Mouse (Mus musculus) midbrain, embryonic 12.5 days (tissue): ENCODE data around the gene Ifi27. TPM values are rescaled to one million over a fixed set of nuclear protein-coding genes. Genes with fewer than 3 reads are reported as not detected.
"Not testable (repeated sequence)": the region's sequence is repeated elsewhere in the genome, so short reads cannot be mapped to it uniquely, and the experiment has no call there.

Experiments
- ATAC-seq: fragments of 200-750 bp; cut with Nextera tagmentation; 2 replicates; pipeline ENCODE4 v1.8.0; 2017; ENCODE audit warnings: low read depth, moderate TSS enrichment, moderate library complexity; ENCODE audit not compliant: low FRiP score
- H3K27ac ChIP-seq: fragments of 300-500 bp; sonication (generic); replicated peaks from 2 replicates; pipeline ENCODE4 v1.5.1; 2016; ENCODE audit warnings: mild to moderate bottlenecking
- H3K27me3 ChIP-seq: fragments of 300-500 bp; sonication (generic); 2 replicates; pipeline ENCODE4 v1.6.1; 2016; ENCODE audit warnings: mild to moderate bottlenecking
- H3K36me3 ChIP-seq: fragments of 300-500 bp; sonication (generic); 2 replicates; pipeline ENCODE4 v1.6.1; 2016
- H3K4me1 ChIP-seq: fragments of 300-500 bp; sonication (generic); 2 replicates; pipeline ENCODE4 v1.6.1; 2016
- H3K4me2 ChIP-seq: fragments of 300-500 bp; sonication (generic); replicated peaks from 2 replicates; pipeline ENCODE4 v1.6.1; 2016; ENCODE audit warnings: mild to moderate bottlenecking, moderate library complexity
- H3K4me3 ChIP-seq: fragments of 300-500 bp; sonication (generic); 2 replicates; pipeline ENCODE4 v1.5.1; 2016; ENCODE audit warnings: mild to moderate bottlenecking
- H3K9ac ChIP-seq: fragments of 300-500 bp; sonication (generic); replicated peaks from 2 replicates; pipeline ENCODE4 v1.6.1; 2016; ENCODE audit warnings: mild to moderate bottlenecking, moderate library complexity
- H3K9me3 ChIP-seq: fragments of 300-500 bp; sonication (generic); 2 replicates; pipeline ENCODE4 v1.6.1; 2016; ENCODE audit warnings: mild to moderate bottlenecking
- WGBS: fragments of 180-500 bp; shearing (Covaris S2); methylation state at CpG from one replicate; pipeline ENCODE4 v1.1.7; 2016; 5-methylcytosine and 5-hydroxymethylcytosine counted together
- polyA plus RNA-seq: library from polyadenylated mRNA; unstranded; fragments of >200 nt; fragmentation: Nextera tagmentation; extraction: Ambion mirVana; gene quantifications from 2 replicates; pipeline ENCODE4 v1.2.1, GENCODE M21; 2016

Gene Ifi27
- polyA plus RNA-seq, 1 experiment from 2014 or later, result 10.4 TPM

DNA sequence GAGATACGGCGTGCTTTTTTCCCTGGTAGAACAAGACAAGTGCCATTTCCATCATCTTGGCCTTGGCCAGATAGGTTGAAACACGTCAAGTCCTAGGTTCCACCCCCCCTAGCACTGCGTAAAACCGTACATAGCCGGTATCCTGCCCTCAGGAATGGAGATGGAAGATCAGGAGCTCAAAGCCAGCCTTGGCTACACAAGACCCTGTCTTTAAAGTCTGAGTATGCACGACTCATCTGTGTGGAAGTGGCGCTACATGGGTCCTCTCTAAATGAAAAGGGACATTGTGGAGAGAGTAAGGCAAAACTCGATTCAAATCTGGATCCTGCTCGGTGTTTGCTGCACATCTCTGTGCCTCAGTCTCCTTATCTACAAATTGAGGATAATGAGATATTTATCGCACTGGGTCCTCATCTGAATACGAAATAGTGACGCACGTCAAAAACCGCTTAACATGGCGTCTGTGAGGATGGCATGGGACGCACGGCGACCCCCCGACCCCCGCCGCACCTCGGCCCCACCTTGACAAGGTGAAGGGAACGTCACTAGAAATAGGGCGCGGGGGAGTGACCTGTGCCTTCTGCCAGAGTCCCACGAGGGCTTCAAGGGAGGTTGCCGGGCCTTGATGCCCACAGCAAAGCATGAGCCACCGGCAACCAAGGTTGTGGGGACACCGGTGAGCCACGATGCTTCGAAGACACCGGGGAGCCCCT is 8.8 kb upstream of the Ifi27 start:
- Histone ChIP-seq H3K4me2 (peak overlapping the region; percentile 93), H3K27ac (no peak overlapping the region), H3K4me3 (peak overlapping the region; percentile 95), H3K9me3 (no peaks in the 10 kb centered on the region), H3K4me1 (peaks cover 33% of the 10 kb centered on the region), H3K9ac (peak overlapping the region; percentile 89), H3K36me3 (peaks cover 22% of the 10 kb centered on the region), H3K27me3 (no peaks in the 10 kb centered on the region)
- WGBS, result 10% methylated on average over 33 of the region's 33 CpGs
- no peak for ATAC-seq

GRCm38 (mm10) chr12:103425729-103426470 is 8.1 kb upstream of the Ifi27 start, which contains the start of gene Ddx24:
Ddx24 (minus strand) TSS chr12:103425830.
- 1% methylated on average over 33 of the region's 33 CpGs for WGBS
- no peak within 1 kb of the TSS for H3K27ac ChIP-seq

DNA sequence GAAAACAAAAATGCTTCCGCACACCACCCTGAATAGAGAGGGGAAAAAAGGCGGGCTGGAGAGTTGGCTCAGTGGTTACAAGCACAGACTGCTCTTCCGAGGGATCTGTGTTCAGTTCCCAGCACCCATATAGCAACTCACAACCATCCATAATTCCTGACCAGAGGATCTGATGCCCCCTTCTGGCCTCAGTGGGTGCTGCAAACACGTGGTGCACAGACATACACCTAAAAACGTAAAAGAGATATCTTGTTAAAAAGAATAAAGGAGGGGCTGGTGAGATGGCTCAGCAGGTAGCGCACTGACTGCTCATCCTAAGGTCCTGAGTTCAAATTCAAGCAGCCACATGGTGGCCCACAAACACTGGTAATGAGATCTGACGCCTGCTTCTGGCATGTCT is 7.3 kb upstream of the Ifi27 start:
- H3K27me3 ChIP-seq, result no peaks in the 10 kb centered on the region
- H3K36me3 ChIP-seq, result peaks cover 18% of the 10 kb centered on the region
- 92% methylated on average over 7 of the region's 7 CpGs for WGBS
- no peak overlapping the region for H3K27ac ChIP-seq
- peaks cover 26% of the 10 kb centered on the region for H3K4me1 ChIP-seq
- no peak for ATAC-seq
- no peak overlapping the region for H3K4me3 ChIP-seq
- no peaks in the 10 kb centered on the region for H3K9me3 ChIP-seq
- no peak overlapping the region for H3K4me2 ChIP-seq
- H3K9ac ChIP-seq, result no peak overlapping the region

More at GRCm38 (mm10) chr12:103425729-103426470, 8.1 kb upstream of the Ifi27 start, which contains the start of gene Ddx24:
- no peaks in the 10 kb centered on the region for H3K27me3 ChIP-seq
- no peaks in the 10 kb centered on the region for H3K9me3 ChIP-seq
- peak within 1 kb of the TSS; percentile 95 for H3K4me3 ChIP-seq
- H3K4me1 ChIP-seq, result peaks cover 33% of the 10 kb centered on the region
- ATAC-seq, result peak; percentile 100
- H3K9ac ChIP-seq, result peak within 1 kb of the TSS; percentile 89
- H3K4me2 ChIP-seq, result peak within 1 kb of the TSS; percentile 93
- peaks cover 22% of the 10 kb centered on the region for H3K36me3 ChIP-seq

DNA sequence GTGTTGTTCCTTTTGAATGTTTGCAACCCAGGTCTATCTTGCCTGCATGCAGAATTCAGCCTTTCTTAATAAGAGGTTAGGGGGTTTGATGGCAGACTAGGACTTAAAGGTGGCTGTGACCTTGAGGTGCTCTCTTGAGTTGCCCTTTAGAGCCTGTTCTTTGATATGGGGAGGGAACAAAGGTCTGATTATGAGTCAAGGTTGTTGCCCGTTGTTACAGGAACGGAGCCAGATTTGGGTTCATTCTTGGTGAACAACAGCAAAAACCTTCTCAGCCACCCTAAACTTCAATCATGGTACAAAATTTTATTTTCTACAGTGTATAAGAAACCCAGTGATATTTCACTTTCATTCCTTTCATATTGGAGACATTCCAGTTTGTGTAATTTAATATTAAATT is 581 bp upstream of the Ifi27 start:
- Histone ChIP-seq H3K4me3 (no peak overlapping the region), H3K4me2 (no peak overlapping the region), H3K27me3 (no peaks in the 10 kb centered on the region), H3K9ac (no peak overlapping the region), H3K27ac (no peak overlapping the region), H3K4me1 (no peaks in the 10 kb centered on the region), H3K36me3 (no peaks in the 10 kb centered on the region), H3K9me3 (no peaks in the 10 kb centered on the region)
- WGBS, result 87% methylated on average over 2 of the region's 2 CpGs
- no peak for ATAC-seq

- Histone ChIP-seq H3K4me3 (no peak overlapping the region), H3K9me3 (no peaks in the 10 kb centered on the region), H3K27ac (no peak overlapping the region), H3K9ac (no peak overlapping the region), H3K4me2 (no peak overlapping the region), H3K36me3 (no peaks in the 10 kb centered on the region), H3K4me1 (no peaks in the 10 kb centered on the region), H3K27me3 (no peaks in the 10 kb centered on the region)
- ATAC-seq, result no peak
These were observed 850 bp downstream of the Ifi27 start for GRCm38 (mm10) chr12:103434861-103435260.

GRCm38 (mm10) chr12:103437601-103438000 is 3.6 kb downstream of the Ifi27 start:
- Histone ChIP-seq H3K4me2 (no peak overlapping the region), H3K27me3 (no peaks in the 10 kb centered on the region), H3K9ac (no peak overlapping the region), H3K4me3 (no peak overlapping the region), H3K36me3 (no peaks in the 10 kb centered on the region), H3K9me3 (no peaks in the 10 kb centered on the region), H3K27ac (no peak overlapping the region), H3K4me1 (no peaks in the 10 kb centered on the region)
- 89% methylated on average over 1 of the region's 1 CpGs for WGBS
- no peak for ATAC-seq

DNA sequence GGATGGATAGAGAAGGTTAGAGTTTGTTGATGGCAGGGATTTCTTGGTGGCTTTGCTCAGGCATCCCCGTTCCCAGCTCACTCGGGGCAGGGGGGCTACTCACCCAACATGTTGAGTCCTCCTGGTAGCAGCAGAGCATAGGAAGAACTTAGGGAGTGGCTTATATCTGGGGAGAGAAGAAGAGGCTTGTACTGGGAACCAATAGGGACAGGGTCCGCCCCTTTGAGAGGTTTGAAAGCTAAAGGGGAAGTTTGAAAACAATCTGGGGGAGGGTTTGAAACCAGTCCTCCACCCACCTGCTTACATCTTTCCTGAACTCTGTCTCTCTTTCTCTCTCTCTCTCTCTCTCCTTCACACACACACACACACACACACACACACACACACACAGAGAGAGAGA is 9.5 kb downstream of the Ifi27 start, which contains the start of gene Ifi27l2a:
TSS of gene Ifi27l2a (minus strand) at position 157 of the 400 bp plus-strand sequence.
- H3K4me1 ChIP-seq, result no peaks in the 10 kb centered on the region
- 49% methylated on average over 3 of the region's 3 CpGs for WGBS

DNA sequence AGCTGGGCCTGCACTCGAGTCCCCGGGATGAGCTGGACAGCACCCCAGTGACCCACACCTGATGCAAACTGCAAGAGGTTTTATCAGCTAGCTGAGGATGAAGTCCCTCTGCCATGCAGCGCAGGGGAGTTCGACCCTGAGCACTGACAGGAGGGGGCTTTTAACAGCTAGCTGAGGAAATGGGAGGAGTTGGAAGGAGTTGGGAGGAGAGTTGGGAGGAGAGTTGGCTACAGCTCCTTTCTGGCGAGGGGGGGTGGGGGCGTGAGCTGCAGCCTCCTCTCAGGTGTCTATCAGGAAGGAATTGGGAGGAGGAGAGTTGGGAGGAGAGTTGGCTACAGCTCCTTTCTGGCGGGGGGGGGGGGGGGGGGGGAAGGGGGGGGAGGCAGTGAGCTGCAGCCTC is 10.2 kb downstream of the Ifi27 start:
- H3K27me3 ChIP-seq, H3K4me3 ChIP-seq, H3K9ac ChIP-seq, ATAC-seq, H3K36me3 ChIP-seq, H3K9me3 ChIP-seq, H3K4me2 ChIP-seq, H3K27ac ChIP-seq, H3K4me1 ChIP-seq: not testable (repeated sequence)
- 57% methylated on average over 4 of the region's 7 CpGs for whole genome bisulfite sequencing

More for the DNA sequence above, 9.5 kb downstream of the Ifi27 start, which contains the start of gene Ifi27l2a:
- no peak for ATAC-seq
- no peak within 1 kb of the TSS for H3K27ac ChIP-seq
- H3K9me3 ChIP-seq, result no peaks in the 10 kb centered on the region
- no peak within 1 kb of the TSS for H3K4me3 ChIP-seq
- H3K9ac ChIP-seq, result no peak within 1 kb of the TSS
- no peak within 1 kb of the TSS for H3K4me2 ChIP-seq
- H3K36me3 ChIP-seq, result no peaks in the 10 kb centered on the region
- no peaks in the 10 kb centered on the region for H3K27me3 ChIP-seq

GRCm38 (mm10) chr12:103445060-103445459 is 11.0 kb downstream of the Ifi27 start:
- Histone ChIP-seq H3K4me1 (no peaks in the 10 kb centered on the region), H3K9ac (no peak overlapping the region), H3K36me3 (no peaks in the 10 kb centered on the region), H3K27ac (no peak overlapping the region), H3K4me2 (no peak overlapping the region), H3K4me3 (no peak overlapping the region), H3K9me3 (no peaks in the 10 kb centered on the region), H3K27me3 (no peaks in the 10 kb centered on the region)
- WGBS, result 83% methylated on average over 3 of the region's 3 CpGs
- ATAC-seq, result no peak

GRCm38 (mm10) chr12:103453361-103453760 is 19.4 kb downstream of the Ifi27 start:
- Histone ChIP-seq H3K4me2 (no peak overlapping the region), H3K4me3 (no peak overlapping the region), H3K27ac (no peak overlapping the region), H3K4me1 (no peaks in the 10 kb centered on the region), H3K9ac (no peak overlapping the region), H3K9me3 (no peaks in the 10 kb centered on the region), H3K36me3 (no peaks in the 10 kb centered on the region), H3K27me3 (no peaks in the 10 kb centered on the region; the same call in 1 of the 2 replicates)
- no peak for ATAC-seq

GRCm38 (mm10) chr12:103456727-103457126 is 22.7 kb downstream of the Ifi27 start:
- not testable (repeated sequence) for H3K9me3 ChIP-seq, H3K27ac ChIP-seq, H3K4me1 ChIP-seq, H3K4me2 ChIP-seq, H3K36me3 ChIP-seq, ATAC-seq, H3K9ac ChIP-seq, H3K4me3 ChIP-seq, H3K27me3 ChIP-seq
- no CpG with 5 or more reads among the region's 1 CpGs for WGBS

DNA sequence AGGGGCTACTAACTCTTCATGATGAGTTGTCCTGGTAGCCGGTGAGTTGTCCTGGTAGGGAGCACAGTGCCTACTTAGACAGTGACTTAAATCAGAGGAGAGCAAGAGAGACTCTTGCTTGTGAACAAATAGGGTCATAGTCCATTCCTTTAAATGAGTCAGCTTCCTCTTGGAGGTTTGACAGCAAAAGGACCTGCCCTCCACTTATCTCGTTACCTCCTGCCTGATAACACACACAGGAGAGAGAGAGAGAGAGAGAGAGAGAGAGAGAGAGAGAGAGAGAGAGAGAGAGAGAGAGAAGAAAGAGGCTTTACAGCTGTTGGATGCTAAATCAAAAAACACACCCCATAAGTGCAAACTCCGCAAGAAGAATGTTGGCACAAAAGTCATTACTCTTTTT is 23.1 kb downstream of the Ifi27 start, which contains the start of gene Ifi27l2b:
TSS of gene Ifi27l2b (minus strand) at position 84 of the 400 bp plus-strand sequence.
- Histone ChIP-seq H3K4me1 (no peaks in the 10 kb centered on the region), H3K9me3 (no peaks in the 10 kb centered on the region), H3K27ac (no peak within 1 kb of the TSS), H3K36me3 (no peaks in the 10 kb centered on the region), H3K9ac (no peak within 1 kb of the TSS), H3K27me3 (no peaks in the 10 kb centered on the region; the same call in 1 of the 2 replicates), H3K4me2 (no peak within 1 kb of the TSS), H3K4me3 (no peak within 1 kb of the TSS)
- ATAC-seq, result no peak
- 81% methylated on average over 3 of the region's 3 CpGs for WGBS
